Mouse (Mus musculus) NIH3T3 (cell line): ENCODE data around the gene Cnpy3.
A peak's percentile ranks its signal among the peaks of the same experiment; 100 is the strongest.
"Not testable (repeated sequence)": the region's sequence is repeated elsewhere in the genome, so short reads cannot be mapped to it uniquely, and the experiment has no call there.

ENCODE experiments used
- DNase-seq: peaks from one replicate; pipeline ENCODE4 v3.0.0-alpha.2; 2012; ENCODE audit warnings: low read depth

Cnpy3 gene

GRCm38 (mm10) chr17:46764916-46765315 is 12.9 kb upstream of the Cnpy3 start:
- DNase-seq = not testable (repeated sequence)

GRCm38 (mm10) chr17:46763544-46763943 is 11.5 kb upstream of the Cnpy3 start, which contains the start of gene Ptcra:
Gene Ptcra (minus strand): TSS chr17:46763712.
- DNase-seq = no peak

- DNase-seq = no peak
Measured at GRCm38 (mm10) chr17:46758753-46759152, 6.7 kb upstream of the Cnpy3 start.

GRCm38 (mm10) chr17:46751056-46751793 is 789 bp downstream of the Cnpy3 start:
- DNase-seq = peak; percentile 77

- DNase-seq = no peak
Measured at GRCm38 (mm10) chr17:46750580-46750979, 1.4 kb downstream of the Cnpy3 start.

- DNase-seq = no peak
Measured at GRCm38 (mm10) chr17:46749282-46749681, 2.7 kb downstream of the Cnpy3 start.

GRCm38 (mm10) chr17:46747806-46748205 is 4.2 kb downstream of the Cnpy3 start:
- DNase-seq = no peak

GRCm38 (mm10) chr17:46747234-46747633 is 4.8 kb downstream of the Cnpy3 start:
- DNase-seq = no peak

- DNase-seq = no peak
Measured at GRCm38 (mm10) chr17:46745506-46745905, 6.5 kb downstream of the Cnpy3 start.

- no peak for DNase-seq
Measured at GRCm38 (mm10) chr17:46742986-46743385, 9.0 kb downstream of the Cnpy3 start.

- no peak for DNase-seq
Measured at GRCm38 (mm10) chr17:46741305-46741704, 10.7 kb downstream of the Cnpy3 start.

GRCm38 (mm10) chr17:46736160-46736559 is 15.9 kb downstream of the Cnpy3 start:
- DNase-seq = peak; percentile 55

GRCm38 (mm10) chr17:46735287-46735686 is 16.7 kb downstream of the Cnpy3 start:
- DNase-seq = no peak

- no peak for DNase-seq
Measured at GRCm38 (mm10) chr17:46734055-46734454, 18.0 kb downstream of the Cnpy3 start.

- no peak for DNase-seq
Measured at GRCm38 (mm10) chr17:46728904-46729318, 23.1 kb downstream of the Cnpy3 start, which contains the start of gene Gnmt. Gene Gnmt (minus strand): TSS chr17:46729168.

GRCm38 (mm10) chr17:46728496-46728895 is 23.5 kb downstream of the Cnpy3 start:
- DNase-seq = no peak

- peak; percentile 56 for DNase-seq
Measured at GRCm38 (mm10) chr17:46728021-46728420, 24.0 kb downstream of the Cnpy3 start.

GRCm38 (mm10) chr17:46727271-46727670 is 24.7 kb downstream of the Cnpy3 start:
- no peak for DNase-seq

GRCm38 (mm10) chr17:46725731-46726645 is 26.0 kb downstream of the Cnpy3 start:
- no peak for DNase-seq

GRCm38 (mm10) chr17:46725273-46725672 is 26.7 kb downstream of the Cnpy3 start:
- peak; percentile 72 for DNase-seq

- DNase-seq = no peak
Measured at GRCm38 (mm10) chr17:46724477-46725084, 27.4 kb downstream of the Cnpy3 start.

- DNase-seq = no peak
Measured at GRCm38 (mm10) chr17:46721077-46721476, 30.9 kb downstream of the Cnpy3 start.
